Mouse (Mus musculus) kidney, postnatal 36 days (tissue): ENCODE results near the gene Olfr1251.
"Not testable (repeated sequence)": the region's sequence is repeated elsewhere in the genome, so short reads cannot be mapped to it uniquely, and the experiment has no call there.

Experiments used
- DNase-seq, 2 experiments: peaks; one replicate each; pipeline ENCODE4 v3.0.0; 2021 to 2022; ENCODE audit warnings: mixed read lengths in 2 of 2

The Olfr1251 gene

DNA sequence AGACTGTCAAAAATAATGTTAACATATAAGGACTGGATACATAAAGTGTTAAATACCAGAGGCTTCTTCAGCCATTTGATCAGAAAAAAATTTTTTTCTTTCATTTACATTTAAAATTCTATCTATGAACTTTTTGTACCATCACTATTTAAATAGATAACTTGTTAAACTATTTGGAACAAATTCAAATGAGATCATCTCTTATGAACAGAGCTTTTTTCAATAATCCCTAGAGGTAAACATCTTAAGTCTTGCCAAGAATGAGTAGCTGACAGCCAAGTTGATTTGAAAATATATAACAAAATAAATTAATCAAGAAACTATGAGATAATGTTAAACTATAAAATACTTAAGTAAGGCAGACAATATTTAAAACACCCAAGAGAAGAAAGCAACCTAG, at the start of gene Olfr1251:
TSS of gene Olfr1251 (minus strand) at position 101 of the 400 bp plus-strand sequence.
- DNase-seq = no peak

DNA sequence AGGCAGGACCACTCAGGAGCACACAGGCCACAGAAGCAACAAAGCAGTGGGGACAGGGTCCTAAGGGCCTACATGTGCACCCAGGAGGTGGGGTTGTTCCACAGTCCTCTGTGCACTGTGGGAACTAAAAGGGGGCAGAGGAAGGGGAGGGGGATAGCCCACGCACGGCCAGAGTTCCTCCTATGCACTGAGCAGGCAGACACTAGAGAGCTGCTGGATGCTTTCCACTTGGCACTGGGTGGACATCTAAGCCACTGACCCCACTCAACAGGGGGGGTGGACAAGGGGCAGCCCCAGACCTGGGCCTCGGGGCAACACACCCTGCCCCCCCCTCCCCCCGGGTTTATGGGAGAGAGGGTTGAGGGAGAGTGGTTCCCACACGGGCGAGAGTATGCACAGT, 20.2 kb upstream of the Olfr1251 start:
- no peak for DNase-seq

DNA sequence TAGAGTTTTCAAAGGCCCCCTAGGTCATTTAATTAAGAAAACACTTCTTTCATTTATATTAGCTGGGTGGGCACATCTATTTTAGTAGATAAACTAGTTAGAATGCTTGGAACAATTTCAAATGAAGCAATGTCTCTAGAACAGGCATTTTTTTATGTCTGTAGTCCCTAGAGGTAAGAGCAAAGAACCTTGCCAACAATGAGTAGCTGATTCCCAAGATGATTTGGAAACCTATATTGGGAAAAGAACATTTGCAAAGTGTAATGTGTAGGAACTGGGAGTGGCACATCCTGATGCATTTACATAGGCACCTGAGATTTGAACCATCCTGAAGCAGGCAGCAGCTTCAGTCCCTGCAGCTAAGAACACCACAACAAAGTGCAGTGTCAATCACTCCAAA, 10.4 kb downstream of the Olfr1251 start, which contains the start of gene Olfr1250:
TSS of gene Olfr1250 (minus strand) at position 101 of the 400 bp plus-strand sequence.
- DNase-seq = no peak

DNA sequence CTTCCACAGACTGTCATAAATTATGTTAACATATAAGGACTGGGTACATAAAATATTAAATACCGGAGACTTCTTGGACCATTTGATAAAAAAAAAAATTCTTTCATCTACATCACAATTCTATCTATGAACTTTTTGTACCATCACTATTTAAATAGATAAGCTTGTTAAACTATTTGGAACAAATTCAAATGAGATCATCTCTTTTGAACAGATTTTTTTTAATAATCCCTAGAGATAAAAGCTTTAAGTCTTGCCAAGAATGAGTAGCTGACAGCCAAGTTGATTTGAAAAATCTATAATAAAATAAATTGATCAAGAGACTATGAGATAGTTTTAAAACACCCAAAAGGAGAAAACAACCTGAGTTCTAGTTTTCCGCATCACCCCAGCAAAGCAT, 36.9 kb downstream of the Olfr1251 start, which contains the start of gene Olfr1249:
TSS of gene Olfr1249 (minus strand) at position 101 of the 400 bp plus-strand sequence.
- no peak for DNase-seq

DNA sequence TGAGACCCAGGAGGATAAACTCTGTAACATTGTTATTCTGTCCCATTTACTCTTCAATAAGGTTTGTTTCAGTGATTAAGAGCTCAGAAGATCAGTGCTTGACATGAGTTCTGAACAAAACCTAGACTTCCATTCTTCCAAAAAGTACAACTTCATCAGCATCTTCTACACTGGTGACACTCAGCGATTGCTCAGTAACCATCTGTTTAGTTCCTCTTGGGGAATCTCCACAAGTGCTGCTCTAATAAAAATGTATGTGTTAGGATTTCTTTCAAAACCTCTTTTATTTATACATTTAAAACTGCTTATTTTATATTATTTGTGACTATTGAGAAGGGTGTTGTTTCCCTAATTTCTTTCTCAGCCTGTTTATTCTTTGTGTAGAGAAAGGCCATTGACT, 53.6 kb downstream of the Olfr1251 start, which contains the start of gene Olfr1248:
TSS of gene Olfr1248 (minus strand) at position 101 of the 400 bp plus-strand sequence.
- not testable (repeated sequence) for DNase-seq
